Comparison of ENCODE assay signal across 21 mouse cellular contexts in the genomic region with DNA sequence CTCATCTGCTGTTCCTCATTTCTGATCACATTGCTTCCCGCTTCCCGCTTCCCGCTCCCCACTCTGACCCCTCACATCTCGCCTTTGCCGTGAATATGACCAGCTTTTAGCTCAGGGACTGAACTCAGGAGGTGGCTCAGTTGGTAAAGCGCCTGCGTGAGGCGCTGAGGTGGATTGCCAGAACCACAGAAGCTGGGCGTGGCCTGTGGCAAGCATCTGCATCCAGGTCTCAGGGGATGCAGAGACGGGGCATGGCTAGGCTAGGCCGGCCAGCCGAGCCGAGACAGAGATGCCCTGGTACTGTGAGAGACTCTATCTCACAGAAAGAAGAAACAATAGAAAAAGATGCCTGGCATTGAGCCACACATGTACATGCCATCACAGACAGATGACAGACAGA.
DNase-seq lines count a peak whose midpoint lies in the region; ATAC-seq lines count a peak whose summit lies in the region.
"Had no signal": no experiment of that assay in that cellular context is flagged by ENCODE, and none has a peak within 500 bp of the region (broad histone marks: within the 10 kb centered on the region; RNA-seq: fewer than 3 reads in every experiment).

No protein-coding gene starts in this region.

- H3K4me1 ChIP-seq in embryonic facial prominence, embryonic 13.5 days, result peaks cover 13% of the 10 kb centered on the region
- peaks cover 19% of the 10 kb centered on the region for H3K4me1 ChIP-seq in embryonic facial prominence, embryonic 10.5 days
- H3K4me1 ChIP-seq in midbrain, embryonic 15.5 days, result peaks cover 13% of the 10 kb centered on the region
- H3K4me1 ChIP-seq in midbrain, embryonic 16.5 days (ENCODE audit: control insufficient read depth, insufficient read depth, low read length), result 0 out of 2 replicates have a peak, but pooled peaks cover 3% of the 10 kb centered on the region

- ATAC-seq in embryonic facial prominence, embryonic 13.5 days (ENCODE audit: insufficient number of reproducible peaks, insufficient read depth, low FRiP score, low TSS enrichment, low read depth), result no peak
- ATAC-seq in midbrain, embryonic 15.5 days (replicated peaks), result 0 out of 2 replicates have a peak, but pooled peaks have one; percentile 24
- ATAC-seq in midbrain, embryonic 16.5 days, result no peak
- ATAC-seq: forebrain, embryonic 14.5 days had no signal

- no peaks in the 10 kb centered on the region for H3K27me3 ChIP-seq in embryonic facial prominence, embryonic 13.5 days
- H3K27me3 ChIP-seq in embryonic facial prominence, embryonic 10.5 days (replicated peaks; ENCODE audit: low read depth, poor library complexity, severe bottlenecking), result no peaks in the 10 kb centered on the region
- no peaks in the 10 kb centered on the region for H3K27me3 ChIP-seq in midbrain, embryonic 15.5 days (replicated peaks)
- H3K27me3 ChIP-seq in midbrain, embryonic 16.5 days (ENCODE audit: control insufficient read depth, insufficient read depth, low read depth, low read length), result no peaks in the 10 kb centered on the region
- H3K27me3 ChIP-seq: embryonic facial prominence, embryonic 12.5 days; hindbrain, embryonic 15.5 days had no signal

- no peak overlapping the region for H3K4me2 ChIP-seq in embryonic facial prominence, embryonic 13.5 days
- no peak overlapping the region for H3K4me2 ChIP-seq in midbrain, embryonic 15.5 days
- H3K4me2 ChIP-seq in midbrain, embryonic 16.5 days (ENCODE audit: low read length), result no peak overlapping the region
- H3K4me2 ChIP-seq: embryonic facial prominence, embryonic 12.5 days; heart, embryonic 13.5 days; hindbrain, embryonic 15.5 days had no signal

- 72% methylated on average over 13 of the region's 13 CpGs for WGBS in embryonic facial prominence, embryonic 13.5 days
- WGBS in embryonic facial prominence, embryonic 10.5 days, result 78% methylated on average over 13 of the region's 13 CpGs
- 75% methylated on average over 13 of the region's 13 CpGs for WGBS in midbrain, embryonic 15.5 days
- 70% methylated on average over 13 of the region's 13 CpGs for WGBS in midbrain, embryonic 16.5 days

- H3K36me3 ChIP-seq in embryonic facial prominence, embryonic 13.5 days, result no peaks in the 10 kb centered on the region
- H3K36me3 ChIP-seq in embryonic facial prominence, embryonic 10.5 days (replicated peaks), result no peaks in the 10 kb centered on the region
- no peaks in the 10 kb centered on the region for H3K36me3 ChIP-seq in midbrain, embryonic 15.5 days (replicated peaks)
- H3K36me3 ChIP-seq in midbrain, embryonic 16.5 days (ENCODE audit: control insufficient read depth, insufficient read depth, low read length), result no peaks in the 10 kb centered on the region
- H3K36me3 ChIP-seq: embryonic facial prominence, embryonic 12.5 days; G1E; heart, embryonic 13.5 days; hindbrain, embryonic 15.5 days had no signal

- no peak overlapping the region for H3K27ac ChIP-seq in embryonic facial prominence, embryonic 13.5 days
- no peak overlapping the region for H3K27ac ChIP-seq in embryonic facial prominence, embryonic 10.5 days (replicated peaks)
- H3K27ac ChIP-seq in midbrain, embryonic 15.5 days, result no peak overlapping the region
- no peak overlapping the region for H3K27ac ChIP-seq in midbrain, embryonic 16.5 days (ENCODE audit: low read length)
- H3K27ac ChIP-seq: embryonic facial prominence, embryonic 12.5 days; gastrocnemius, adult 2 months; heart, embryonic 13.5 days; hindbrain, embryonic 15.5 days had no signal

- DNase-seq in embryonic facial prominence, embryonic 10.5 days (ENCODE audit: low spot score), result no peak
- DNase-seq in 3134 (ENCODE audit: extremely low read depth, insufficient read length, low spot score) (peak; percentile 30), R1 (ENCODE audit: low read depth, low spot score) (peak; percentile 20)
- no peak for DNase-seq in layer of hippocampus, adult 18-20 months (ENCODE audit: low spot score in 2 of 2)
- no peak for DNase-seq in cerebellum, adult 11 months
- DNase-seq: adrenal gland, adult 2 months; adrenal gland, postnatal 36 days; cerebellum, adult 8-10 months; cerebellum, postnatal 14 days; embryo, embryonic 11 days; gastrocnemius, adult 2 months; gastrocnemius, postnatal 25 days; heart, postnatal 36 days had no signal

- no peaks in the 10 kb centered on the region for H3K9me3 ChIP-seq in embryonic facial prominence, embryonic 13.5 days
- H3K9me3 ChIP-seq in embryonic facial prominence, embryonic 10.5 days, result no peaks in the 10 kb centered on the region
- no peaks in the 10 kb centered on the region for H3K9me3 ChIP-seq in midbrain, embryonic 15.5 days
- no peaks in the 10 kb centered on the region for H3K9me3 ChIP-seq in midbrain, embryonic 16.5 days (replicated peaks; ENCODE audit: control insufficient read depth, low read length, poor library complexity, severe bottlenecking)
- H3K9me3 ChIP-seq: embryonic facial prominence, embryonic 12.5 days; heart, embryonic 13.5 days; hindbrain, embryonic 15.5 days had no signal

- H3K9ac ChIP-seq in embryonic facial prominence, embryonic 13.5 days, result 0 out of 2 replicates have a peak overlapping the region, but pooled peaks have one; percentile 16
- H3K9ac ChIP-seq in midbrain, embryonic 15.5 days, result no peak overlapping the region
- H3K9ac ChIP-seq in midbrain, embryonic 16.5 days (ENCODE audit: low read depth, low read length), result no peak overlapping the region
- H3K9ac ChIP-seq: embryonic facial prominence, embryonic 12.5 days; heart, embryonic 13.5 days; hindbrain, embryonic 15.5 days had no signal

- H3K4me3 ChIP-seq in embryonic facial prominence, embryonic 13.5 days, result no peak overlapping the region
- no peak overlapping the region for H3K4me3 ChIP-seq in embryonic facial prominence, embryonic 10.5 days
- no peak overlapping the region for H3K4me3 ChIP-seq in midbrain, embryonic 15.5 days
- H3K4me3 ChIP-seq in midbrain, embryonic 16.5 days (ENCODE audit: low read depth, low read length), result no peak overlapping the region
- H3K4me3 ChIP-seq: embryonic facial prominence, embryonic 12.5 days; gastrocnemius, adult 2 months; heart, embryonic 13.5 days; hindbrain, embryonic 15.5 days had no signal

Comparison
In these comparisons a context has a peak if more than half of its experiments do, and no peak if none do; other contexts are left out.
1. DNase-seq: peak in 3134 (single experiment) and R1 (single experiment); none in embryonic facial prominence, embryonic 10.5 days (single experiment), layer of hippocampus, adult 18-20 months (0 of 2) and cerebellum, adult 11 months (single experiment).